Mouse (Mus musculus) right cerebral cortex, adult 18-20 months (tissue): ENCODE measurements around the gene Pdzd3.

Experiments used
- DNase-seq: peaks from one replicate; pipeline ENCODE4 v3.0.0; 2022; ENCODE audit warnings: mixed read lengths

The Pdzd3 gene

GRCm38 (mm10) chr9:44249181-44250146 lies 1.8 kb downstream of the Pdzd3 start:
- DNase-seq = peak; percentile 71

- DNase-seq = no peak
Observed at GRCm38 (mm10) chr9:44247907-44248306, 3.4 kb downstream of the Pdzd3 start.

- no peak for DNase-seq
Observed at GRCm38 (mm10) chr9:44243621-44244020, 7.7 kb downstream of the Pdzd3 start.

GRCm38 (mm10) chr9:44241418-44241817 lies 9.9 kb downstream of the Pdzd3 start:
- DNase-seq = no peak

GRCm38 (mm10) chr9:44240911-44241310 lies 10.4 kb downstream of the Pdzd3 start:
- no peak for DNase-seq

- no peak for DNase-seq
Observed at GRCm38 (mm10) chr9:44240399-44240798, 10.9 kb downstream of the Pdzd3 start, which contains the start of gene Ccdc153. Gene Ccdc153 (plus strand): TSS chr9:44240676.

GRCm38 (mm10) chr9:44239447-44239846 lies 11.8 kb downstream of the Pdzd3 start:
- DNase-seq = no peak

GRCm38 (mm10) chr9:44238501-44239190 lies 12.6 kb downstream of the Pdzd3 start:
- no peak for DNase-seq

GRCm38 (mm10) chr9:44237128-44237527 lies 14.1 kb downstream of the Pdzd3 start:
- no peak for DNase-seq

- DNase-seq = no peak
Observed at GRCm38 (mm10) chr9:44236601-44237000, 14.7 kb downstream of the Pdzd3 start.

- peak; percentile 55 for DNase-seq
Observed at GRCm38 (mm10) chr9:44234479-44235427, 16.5 kb downstream of the Pdzd3 start.

- peak; percentile 99 for DNase-seq
Observed at GRCm38 (mm10) chr9:44233802-44234478, 17.3 kb downstream of the Pdzd3 start, which contains the start of gene Cbl. Gene Cbl (minus strand): TSS chr9:44234049.

- no peak for DNase-seq
Observed at GRCm38 (mm10) chr9:44233021-44233801, 18.1 kb downstream of the Pdzd3 start.

- DNase-seq = no peak
Observed at GRCm38 (mm10) chr9:44231609-44232008, 19.7 kb downstream of the Pdzd3 start.

GRCm38 (mm10) chr9:44225993-44226392 lies 25.3 kb downstream of the Pdzd3 start:
- DNase-seq = peak; percentile 47

- no peak for DNase-seq
Observed at GRCm38 (mm10) chr9:44213538-44213937, 37.7 kb downstream of the Pdzd3 start.

GRCm38 (mm10) chr9:44212406-44212805 lies 38.9 kb downstream of the Pdzd3 start:
- no peak for DNase-seq

- DNase-seq = no peak
Observed at GRCm38 (mm10) chr9:44209416-44209815, 41.9 kb downstream of the Pdzd3 start.

- DNase-seq = no peak
Observed at GRCm38 (mm10) chr9:44207840-44208239, 43.4 kb downstream of the Pdzd3 start.

GRCm38 (mm10) chr9:44200458-44200857 lies 50.8 kb downstream of the Pdzd3 start:
- DNase-seq = no peak

- DNase-seq = no peak
Observed at GRCm38 (mm10) chr9:44199580-44199979, 51.7 kb downstream of the Pdzd3 start.
